ENCODE assay signal across 30 mouse cellular contexts in the genomic region with DNA sequence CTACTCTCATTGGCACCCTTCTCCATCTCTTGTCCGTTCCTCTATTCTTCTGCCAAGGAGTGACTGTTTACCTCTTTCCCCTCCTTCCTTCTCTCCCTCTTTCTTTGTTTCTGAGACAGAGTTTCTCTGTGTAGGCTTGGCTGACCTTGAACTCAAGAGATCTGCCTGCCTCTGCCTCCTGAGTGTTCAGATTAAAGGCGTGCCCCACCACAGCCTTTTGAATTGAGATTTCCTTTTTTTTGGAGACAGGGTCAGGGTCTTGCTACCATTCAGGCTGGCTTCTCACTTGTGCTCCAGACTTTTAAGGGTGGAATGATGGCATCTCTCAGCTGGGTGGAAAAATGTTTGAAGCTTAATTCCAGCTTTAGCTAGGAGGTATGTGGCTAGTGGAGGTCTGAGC. TPM values are rescaled to one million over a fixed set of nuclear protein-coding genes. Genes with fewer than 3 reads are reported as not detected.
DNase-seq lines count a peak whose midpoint lies in the region; ATAC-seq and TF ChIP-seq lines count a peak whose summit lies in the region.
"Had no signal": no experiment of that assay in that cellular context is flagged by ENCODE, and none has a peak within 500 bp of the region (broad histone marks: within the 10 kb centered on the region; RNA-seq: fewer than 3 reads in every experiment).

No protein-coding gene starts in this region.

- DNase-seq in heart, adult 11 months: peak; percentile 76
- DNase-seq in heart, embryonic 10.5 days (ENCODE audit: low spot score): no peak
- DNase-seq in R1 (ENCODE audit: low read depth, low spot score): peak; percentile 84
- no peak for DNase-seq in cerebellum, postnatal 36 days
- DNase-seq: adrenal gland, adult 2 months; adrenal gland, postnatal 14 days; cerebellum, adult 11 months; cerebellum, adult 2 months; cerebellum, adult 9-11 months; cerebellum, postnatal 25 days; embryo, embryonic 11 days; gastrocnemius, postnatal 10 days; gastrocnemius, postnatal 36 days; heart, postnatal 10 days; heart, postnatal 36 days; kidney, adult 11 months had no signal

- peaks cover 12% of the 10 kb centered on the region; the same call in 1 of the 2 replicates for H3K4me1 ChIP-seq in heart, embryonic 10.5 days
- no peaks in the 10 kb centered on the region for H3K4me1 ChIP-seq in ES-Bruce4 (ENCODE audit: control insufficient read depth, insufficient read depth, low read length)
- H3K4me1 ChIP-seq in forebrain, embryonic 12.5 days: peaks cover 22% of the 10 kb centered on the region

- no peak overlapping the region for H3K27ac ChIP-seq in heart, embryonic 10.5 days
- 0 out of 2 replicates have a peak overlapping the region, but pooled peaks have one; percentile 48 for H3K27ac ChIP-seq in ES-Bruce4 (ENCODE audit: insufficient read depth, low read length)
- H3K27ac ChIP-seq in forebrain, embryonic 12.5 days: no peak overlapping the region
- H3K27ac ChIP-seq: embryonic facial prominence, embryonic 10.5 days; embryonic facial prominence, embryonic 13.5 days; forebrain, embryonic 13.5 days; heart, embryonic 15.5 days; hindbrain, embryonic 10.5 days; hindbrain, embryonic 13.5 days; intestine, embryonic 15.5 days had no signal

- no peak overlapping the region for H3K4me3 ChIP-seq in heart, embryonic 10.5 days
- H3K4me3 ChIP-seq in ES-Bruce4 (ENCODE audit: low read depth, low read length): no peak overlapping the region
- H3K4me3 ChIP-seq in forebrain, embryonic 12.5 days (replicated peaks): no peak overlapping the region
- H3K4me3 ChIP-seq: embryonic facial prominence, embryonic 10.5 days; embryonic facial prominence, embryonic 13.5 days; erythroblast, embryonic 14.5 days; forebrain, embryonic 13.5 days; heart, embryonic 12.5 days; heart, embryonic 15.5 days; hindbrain, embryonic 10.5 days; hindbrain, embryonic 13.5 days; intestine, embryonic 15.5 days had no signal

- 93% methylated on average over 2 of the region's 2 CpGs for WGBS in heart, embryonic 10.5 days
- 93% methylated on average over 2 of the region's 2 CpGs for WGBS in forebrain, embryonic 12.5 days

- TF ChIP-seq CTCF in ES-Bruce4 (IDR thresholded peaks at IDR 0.05; ENCODE audit: low read depth, low read length): no peak

- TF ChIP-seq POLR2A in ES-Bruce4 (IDR thresholded peaks at IDR 0.05; ENCODE audit: insufficient read depth, low read length): no peak

- H3K9me3 ChIP-seq in heart, embryonic 10.5 days: no peaks in the 10 kb centered on the region
- H3K9me3 ChIP-seq in ES-Bruce4 (replicated peaks; ENCODE audit: control insufficient read depth, insufficient read depth, low read length, poor library complexity, severe bottlenecking): no peaks in the 10 kb centered on the region
- no peaks in the 10 kb centered on the region for H3K9me3 ChIP-seq in forebrain, embryonic 12.5 days
- H3K9me3 ChIP-seq: embryonic facial prominence, embryonic 10.5 days; embryonic facial prominence, embryonic 13.5 days; forebrain, embryonic 13.5 days; G1E; heart, embryonic 12.5 days; heart, embryonic 15.5 days; hindbrain, embryonic 10.5 days; hindbrain, embryonic 13.5 days; intestine, embryonic 15.5 days had no signal

- no peak for ATAC-seq in forebrain, embryonic 12.5 days (ENCODE audit: low FRiP score)
- ATAC-seq: forebrain, embryonic 13.5 days; forebrain, embryonic 16.5 days; hindbrain, embryonic 16.5 days; intestine, embryonic 15.5 days had no signal

- H3K36me3 ChIP-seq in heart, embryonic 10.5 days: peaks cover 8% of the 10 kb centered on the region; the same call in 1 of the 2 replicates
- H3K36me3 ChIP-seq in ES-Bruce4 (ENCODE audit: control insufficient read depth, insufficient read depth, low read length, poor library complexity, severe bottlenecking): peaks cover 2% of the 10 kb centered on the region
- peaks cover 3% of the 10 kb centered on the region for H3K36me3 ChIP-seq in forebrain, embryonic 12.5 days (replicated peaks)
- H3K36me3 ChIP-seq: embryonic facial prominence, embryonic 13.5 days; heart, embryonic 12.5 days; heart, embryonic 15.5 days; intestine, embryonic 15.5 days had no signal

- no peak overlapping the region for H3K4me2 ChIP-seq in forebrain, embryonic 12.5 days
- H3K4me2 ChIP-seq: embryonic facial prominence, embryonic 13.5 days; heart, embryonic 12.5 days; heart, embryonic 15.5 days; hindbrain, embryonic 13.5 days; intestine, embryonic 15.5 days had no signal

- no peaks in the 10 kb centered on the region for H3K27me3 ChIP-seq in heart, embryonic 10.5 days (ENCODE audit: insufficient read depth, poor library complexity, severe bottlenecking)
- no peaks in the 10 kb centered on the region for H3K27me3 ChIP-seq in ES-Bruce4 (ENCODE audit: control insufficient read depth, insufficient read depth, low read length, poor library complexity, severe bottlenecking)
- no peaks in the 10 kb centered on the region for H3K27me3 ChIP-seq in forebrain, embryonic 12.5 days
- H3K27me3 ChIP-seq: embryonic facial prominence, embryonic 13.5 days; forebrain, embryonic 13.5 days; heart, embryonic 12.5 days; heart, embryonic 15.5 days; hindbrain, embryonic 13.5 days; intestine, embryonic 15.5 days had no signal

- TF ChIP-seq EP300 in ES-Bruce4 (IDR thresholded peaks at IDR 0.05; ENCODE audit: insufficient read depth, low read depth, low read length): no peak

- H3K9ac ChIP-seq in ES-Bruce4 (ENCODE audit: low read depth, poor library complexity, severe bottlenecking): no peak overlapping the region
- H3K9ac ChIP-seq in forebrain, embryonic 12.5 days: no peak overlapping the region
- H3K9ac ChIP-seq: embryonic facial prominence, embryonic 13.5 days; forebrain, embryonic 13.5 days; heart, embryonic 12.5 days; heart, embryonic 15.5 days; hindbrain, embryonic 13.5 days; intestine, embryonic 15.5 days had no signal

RNA-seq across cellular contexts. Expression of gene Papola, which starts 3.1 kb away (rescaled TPM):
- 205 and 222 TPM in 2 replicates for polyA plus RNA-seq in heart, embryonic 10.5 days (2016; fragmentation: Nextera tagmentation; extraction: Ambion mirVana)
- polyA plus RNA-seq in ES-Bruce4 (2011; ENCODE audit: insufficient read depth, insufficient read length, low read depth, missing spikeins): 229 and 251 TPM in 2 replicates
- polyA plus RNA-seq in forebrain, embryonic 12.5 days (2016; fragmentation: Nextera tagmentation; extraction: Ambion mirVana): 326 and 334 TPM in 2 replicates

Comparison
In these comparisons a context has a peak if more than half of its experiments do, and no peak if none do; other contexts are left out.
1. DNase-seq: peak in heart, adult 11 months (single experiment) and R1 (single experiment); none in heart, embryonic 10.5 days (single experiment) and cerebellum, postnatal 36 days (0 of 2).